Mouse (Mus musculus): Measurements from ENCODE around the gene Gramd1b. TPM values are rescaled to one million over a fixed set of nuclear protein-coding genes. Genes with fewer than 3 reads are reported as not detected.

Gene Gramd1b
- polyA plus RNA-seq, 1 experiment from 2014 or later, result 4.2 TPM

GRCm38 (mm10) chr9:40557796-40558195, 26.6 kb upstream of the Gramd1b start:
- 0 out of 2 replicates have a peak, but pooled peaks cover under 1% of the 10 kb centered on the region for H3K4me1 ChIP-seq (replicated peaks; ENCODE audit: control insufficient read depth, insufficient read depth, low read length)
- 79% methylated on average over 5 of the region's 5 CpGs for WGBS
- no peaks in the 10 kb centered on the region for H3K27me3 ChIP-seq (ENCODE audit: control insufficient read depth, insufficient read depth, low read depth, low read length)

DNA sequence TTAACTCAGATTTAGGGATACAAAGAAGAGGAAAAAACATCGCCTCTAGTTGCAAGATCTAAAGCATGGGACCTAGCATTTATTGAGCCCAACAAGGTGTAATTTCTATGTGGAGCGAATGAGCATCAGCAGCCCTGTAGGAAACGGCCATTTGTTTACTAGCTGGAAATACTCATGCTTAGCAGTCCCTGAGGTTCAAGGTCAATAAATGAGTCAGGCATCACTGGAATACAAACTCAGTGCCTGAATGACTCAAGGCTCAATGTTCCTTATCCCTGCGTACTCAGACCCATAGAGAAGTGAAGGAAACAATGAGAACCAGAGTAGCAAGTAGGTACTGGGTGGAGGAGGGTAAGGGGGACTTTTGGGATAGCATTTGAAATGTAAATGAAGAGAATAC, 25.2 kb upstream of the Gramd1b start:
- Histone ChIP-seq H3K9ac (ENCODE audit: low read length) (no peak overlapping the region), H3K4me1 (replicated peaks; ENCODE audit: control insufficient read depth, insufficient read depth, low read length) (0 out of 2 replicates have a peak, but pooled peaks cover 2% of the 10 kb centered on the region), H3K4me2 (ENCODE audit: low read depth, low read length) (no peak overlapping the region), H3K27ac (ENCODE audit: low read length) (no peak overlapping the region), H3K9me3 (ENCODE audit: control insufficient read depth, low read length) (no peaks in the 10 kb centered on the region), H3K36me3 (ENCODE audit: control insufficient read depth, insufficient read depth, low read length) (no peaks in the 10 kb centered on the region), H3K27me3 (ENCODE audit: control insufficient read depth, insufficient read depth, low read depth, low read length) (no peaks in the 10 kb centered on the region), H3K4me3 (ENCODE audit: low read length) (no peak overlapping the region)
- 76% methylated on average over 4 of the region's 4 CpGs for WGBS
- ATAC-seq (ENCODE audit: low read depth), result no peak

More at GRCm38 (mm10) chr9:40557796-40558195, 26.6 kb upstream of the Gramd1b start:
- no peak overlapping the region for H3K27ac ChIP-seq (ENCODE audit: low read length)
- no peak overlapping the region for H3K4me3 ChIP-seq (ENCODE audit: low read length)
- no peak for ATAC-seq (ENCODE audit: low read depth)
- H3K36me3 ChIP-seq (ENCODE audit: control insufficient read depth, insufficient read depth, low read length), result no peaks in the 10 kb centered on the region
- H3K4me2 ChIP-seq (ENCODE audit: low read depth, low read length), result no peak overlapping the region
- no peak overlapping the region for H3K9ac ChIP-seq (ENCODE audit: low read length)
- H3K9me3 ChIP-seq (ENCODE audit: control insufficient read depth, low read length), result no peaks in the 10 kb centered on the region

- no peak overlapping the region for H3K9ac ChIP-seq (ENCODE audit: low read length)
- 59% methylated on average over 5 of the region's 5 CpGs for WGBS
- no peaks in the 10 kb centered on the region for H3K36me3 ChIP-seq (ENCODE audit: control insufficient read depth, insufficient read depth, low read length)
- H3K4me2 ChIP-seq (ENCODE audit: low read depth, low read length), result no peak overlapping the region
- H3K27ac ChIP-seq (ENCODE audit: low read length), result no peak overlapping the region
- H3K9me3 ChIP-seq (ENCODE audit: control insufficient read depth, low read length), result no peaks in the 10 kb centered on the region
- ATAC-seq (ENCODE audit: low read depth), result no peak
- H3K4me1 ChIP-seq (replicated peaks; ENCODE audit: control insufficient read depth, insufficient read depth, low read length), result 0 out of 2 replicates have a peak, but pooled peaks cover 2% of the 10 kb centered on the region
- no peaks in the 10 kb centered on the region for H3K27me3 ChIP-seq (ENCODE audit: control insufficient read depth, insufficient read depth, low read depth, low read length)
- no peak overlapping the region for H3K4me3 ChIP-seq (ENCODE audit: low read length)
Measured at GRCm38 (mm10) chr9:40555243-40555642, 24.1 kb upstream of the Gramd1b start.

- H3K27me3 ChIP-seq (ENCODE audit: control insufficient read depth, insufficient read depth, low read depth, low read length), result no peaks in the 10 kb centered on the region
- H3K9ac ChIP-seq (ENCODE audit: low read length), result no peak overlapping the region
- WGBS, result 88% methylated on average over 5 of the region's 5 CpGs
- H3K4me1 ChIP-seq (replicated peaks; ENCODE audit: control insufficient read depth, insufficient read depth, low read length), result 0 out of 2 replicates have a peak, but pooled peaks cover 2% of the 10 kb centered on the region
- H3K27ac ChIP-seq (ENCODE audit: low read length), result no peak overlapping the region
- no peaks in the 10 kb centered on the region for H3K36me3 ChIP-seq (ENCODE audit: control insufficient read depth, insufficient read depth, low read length)
- ATAC-seq (ENCODE audit: low read depth), result no peak
- no peak overlapping the region for H3K4me2 ChIP-seq (ENCODE audit: low read depth, low read length)
- H3K4me3 ChIP-seq (ENCODE audit: low read length), result no peak overlapping the region
- H3K9me3 ChIP-seq (ENCODE audit: control insufficient read depth, low read length), result no peaks in the 10 kb centered on the region
Measured at GRCm38 (mm10) chr9:40547876-40548275, 16.7 kb upstream of the Gramd1b start.

- Histone ChIP-seq H3K36me3 (ENCODE audit: control insufficient read depth, insufficient read depth, low read length) (no peaks in the 10 kb centered on the region), H3K4me1 (replicated peaks; ENCODE audit: control insufficient read depth, insufficient read depth, low read length) (no peaks in the 10 kb centered on the region), H3K4me2 (ENCODE audit: low read depth, low read length) (no peak overlapping the region), H3K27me3 (ENCODE audit: control insufficient read depth, insufficient read depth, low read depth, low read length) (no peaks in the 10 kb centered on the region), H3K9me3 (ENCODE audit: control insufficient read depth, low read length) (no peaks in the 10 kb centered on the region), H3K9ac (ENCODE audit: low read length) (no peak overlapping the region), H3K4me3 (ENCODE audit: low read length) (no peak overlapping the region), H3K27ac (ENCODE audit: low read length) (no peak overlapping the region)
- WGBS, result 75% methylated on average over 6 of the region's 6 CpGs
- no peak for ATAC-seq (ENCODE audit: low read depth)
Measured at GRCm38 (mm10) chr9:40545193-40545592, 14.0 kb upstream of the Gramd1b start.

- Histone ChIP-seq H3K27me3 (ENCODE audit: control insufficient read depth, insufficient read depth, low read depth, low read length) (no peaks in the 10 kb centered on the region), H3K9me3 (ENCODE audit: control insufficient read depth, low read length) (no peaks in the 10 kb centered on the region), H3K36me3 (ENCODE audit: control insufficient read depth, insufficient read depth, low read length) (no peaks in the 10 kb centered on the region), H3K9ac (ENCODE audit: low read length) (no peak overlapping the region), H3K27ac (ENCODE audit: low read length) (no peak overlapping the region), H3K4me1 (replicated peaks; ENCODE audit: control insufficient read depth, insufficient read depth, low read length) (peaks cover 6% of the 10 kb centered on the region; the same call in 1 of the 2 replicates), H3K4me3 (ENCODE audit: low read length) (no peak overlapping the region), H3K4me2 (ENCODE audit: low read depth, low read length) (no peak overlapping the region)
- ATAC-seq (ENCODE audit: low read depth), result no peak
- WGBS, result 80% methylated on average over 8 of the region's 8 CpGs
Measured at GRCm38 (mm10) chr9:40539588-40540140, 8.5 kb upstream of the Gramd1b start.

- Histone ChIP-seq H3K4me1 (replicated peaks; ENCODE audit: control insufficient read depth, insufficient read depth, low read length) (peaks cover 6% of the 10 kb centered on the region; the same call in 1 of the 2 replicates), H3K4me2 (ENCODE audit: low read depth, low read length) (no peak overlapping the region), H3K27ac (ENCODE audit: low read length) (no peak overlapping the region), H3K27me3 (ENCODE audit: control insufficient read depth, insufficient read depth, low read depth, low read length) (no peaks in the 10 kb centered on the region), H3K9me3 (ENCODE audit: control insufficient read depth, low read length) (no peaks in the 10 kb centered on the region), H3K36me3 (ENCODE audit: control insufficient read depth, insufficient read depth, low read length) (no peaks in the 10 kb centered on the region), H3K9ac (ENCODE audit: low read length) (no peak overlapping the region), H3K4me3 (ENCODE audit: low read length) (no peak overlapping the region)
- WGBS, result 19% methylated on average over 2 of the region's 2 CpGs
- ATAC-seq (ENCODE audit: low read depth), result peak; percentile 79
Measured at GRCm38 (mm10) chr9:40537708-40538105, 6.5 kb upstream of the Gramd1b start.

DNA sequence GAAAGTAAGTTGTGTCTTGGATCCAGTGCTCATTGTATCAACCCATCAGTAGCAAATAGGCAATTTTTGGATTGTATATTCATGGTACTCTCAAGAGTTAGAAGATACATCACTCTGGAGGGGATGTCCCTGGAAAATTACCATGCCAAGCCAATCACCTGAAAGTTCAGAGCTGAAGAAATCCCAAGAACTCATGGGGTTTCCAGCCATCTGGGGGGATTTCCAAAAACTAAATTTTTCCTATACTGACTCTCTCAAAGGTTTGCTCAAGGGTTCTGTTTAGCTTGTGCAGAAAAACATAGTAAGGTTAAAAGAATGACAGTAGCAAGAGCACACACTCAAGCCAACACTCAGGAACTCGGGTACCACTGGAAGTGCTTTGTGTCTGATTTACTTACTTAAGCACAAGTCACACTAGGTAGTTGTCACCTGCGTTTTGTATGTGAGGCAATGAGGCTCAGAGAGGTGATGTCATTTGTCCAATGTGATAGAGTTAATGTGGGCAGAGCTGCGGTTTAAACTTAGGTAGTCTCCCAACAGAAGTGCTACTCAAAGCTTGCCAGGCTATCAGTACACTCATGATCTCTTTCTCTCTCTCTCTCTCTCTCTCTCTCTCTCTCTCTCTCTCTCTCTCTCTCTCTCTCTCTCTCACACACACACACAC, 6.0 kb upstream of the Gramd1b start:
- Histone ChIP-seq H3K9me3 (ENCODE audit: control insufficient read depth, low read length) (no peaks in the 10 kb centered on the region), H3K9ac (ENCODE audit: low read length) (no peak overlapping the region), H3K36me3 (ENCODE audit: control insufficient read depth, insufficient read depth, low read length) (no peaks in the 10 kb centered on the region), H3K4me3 (ENCODE audit: low read length) (no peak overlapping the region), H3K27ac (ENCODE audit: low read length) (no peak overlapping the region), H3K4me2 (ENCODE audit: low read depth, low read length) (no peak overlapping the region), H3K27me3 (ENCODE audit: control insufficient read depth, insufficient read depth, low read depth, low read length) (no peaks in the 10 kb centered on the region), H3K4me1 (replicated peaks; ENCODE audit: control insufficient read depth, insufficient read depth, low read length) (peaks cover 6% of the 10 kb centered on the region; the same call in 1 of the 2 replicates)
- WGBS, result 59% methylated on average over 3 of the region's 3 CpGs
- no peak for ATAC-seq (ENCODE audit: low read depth)

- Histone ChIP-seq H3K27me3 (ENCODE audit: control insufficient read depth, insufficient read depth, low read depth, low read length) (peaks cover 10% of the 10 kb centered on the region), H3K9me3 (ENCODE audit: control insufficient read depth, low read length) (no peaks in the 10 kb centered on the region), H3K9ac (ENCODE audit: low read length) (no peak overlapping the region; the same call in 1 of the 2 replicates), H3K4me3 (ENCODE audit: low read length) (peak overlapping the region; percentile 49), H3K4me1 (replicated peaks; ENCODE audit: control insufficient read depth, insufficient read depth, low read length) (no peaks in the 10 kb centered on the region), H3K27ac (ENCODE audit: low read length) (no peak overlapping the region), H3K4me2 (ENCODE audit: low read depth, low read length) (peak overlapping the region; percentile 82), H3K36me3 (ENCODE audit: control insufficient read depth, insufficient read depth, low read length) (no peaks in the 10 kb centered on the region)
- no peak for ATAC-seq (ENCODE audit: low read depth)
- 61% methylated on average over 8 of the region's 8 CpGs for WGBS
Measured at GRCm38 (mm10) chr9:40530536-40530935, 647 bp downstream of the Gramd1b start.

Data from lung, embryonic 16.5 days (tissue).